Mouse (Mus musculus) cerebellum, adult 9-11 months (tissue): ENCODE results near the gene Gm21970.

Source experiments
- DNase-seq: peaks from one replicate; pipeline ENCODE4 v3.0.0; 2022

Gene Gm21970

GRCm38 (mm10) chr16:91391421-91391820, at the start of gene Gm21970:
Gene Gm21970, plus strand, starts transcription at chr16:91391721.
- no peak for DNase-seq

DNA sequence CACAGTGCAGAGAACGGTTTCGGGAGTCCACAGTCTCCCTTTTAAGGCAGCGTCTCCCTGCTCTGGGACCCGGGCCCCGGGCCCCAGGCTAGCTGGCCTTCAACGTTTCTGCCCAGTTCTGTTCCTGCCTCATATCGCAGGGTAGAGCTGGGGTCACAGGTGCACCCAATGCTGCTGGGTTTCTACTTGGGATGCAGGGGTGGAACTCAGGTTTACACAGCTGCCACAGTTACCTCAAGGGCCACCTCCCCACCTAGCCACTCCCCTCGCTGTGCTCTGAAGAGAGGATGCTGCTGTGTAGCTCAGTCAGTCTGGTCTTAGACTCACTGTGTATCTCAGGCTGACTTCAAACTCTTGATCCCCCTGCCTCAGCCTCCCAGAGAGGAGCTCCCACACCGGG, 45.0 kb upstream of the Gm21970 start:
- no peak for DNase-seq

DNA sequence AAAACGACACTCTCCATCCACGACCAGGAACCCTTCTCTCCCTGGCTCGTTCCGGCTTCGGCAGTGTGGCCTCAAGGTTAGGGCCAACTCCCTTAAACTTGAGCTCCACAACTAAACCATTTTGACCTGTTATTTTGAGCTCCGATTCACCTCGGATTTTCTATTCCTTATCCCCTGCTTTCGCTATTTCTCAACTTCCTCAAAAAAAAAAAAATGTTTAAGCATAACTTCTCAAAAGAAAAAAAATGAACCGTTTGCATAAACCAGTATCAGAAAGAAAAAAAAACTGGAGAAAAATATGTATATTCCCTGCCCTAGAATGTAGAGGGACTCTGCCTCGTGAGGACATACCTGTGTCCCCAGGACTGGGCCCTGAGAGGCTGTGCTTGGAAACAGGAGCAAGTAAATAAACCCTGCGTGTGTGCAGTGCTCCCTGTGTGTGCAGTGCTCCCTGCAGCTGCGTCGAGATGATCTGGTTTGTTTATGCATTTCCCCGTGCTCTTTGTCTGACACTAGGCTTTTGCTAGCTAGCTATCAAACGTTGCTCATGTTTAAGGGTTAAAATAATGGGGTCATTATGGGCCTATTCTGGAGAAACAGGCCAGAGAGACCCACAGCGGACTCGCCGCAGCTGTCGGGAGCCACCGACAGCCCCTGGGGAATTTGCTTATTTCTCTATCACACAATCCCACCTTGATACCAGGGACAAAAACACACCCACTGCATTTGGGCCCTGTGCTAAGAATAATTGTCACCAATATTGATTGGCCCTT, 43.8 kb upstream of the Gm21970 start:
- DNase-seq, result no peak

GRCm38 (mm10) chr16:91348264-91348565, 43.3 kb upstream of the Gm21970 start:
- no peak for DNase-seq

DNA sequence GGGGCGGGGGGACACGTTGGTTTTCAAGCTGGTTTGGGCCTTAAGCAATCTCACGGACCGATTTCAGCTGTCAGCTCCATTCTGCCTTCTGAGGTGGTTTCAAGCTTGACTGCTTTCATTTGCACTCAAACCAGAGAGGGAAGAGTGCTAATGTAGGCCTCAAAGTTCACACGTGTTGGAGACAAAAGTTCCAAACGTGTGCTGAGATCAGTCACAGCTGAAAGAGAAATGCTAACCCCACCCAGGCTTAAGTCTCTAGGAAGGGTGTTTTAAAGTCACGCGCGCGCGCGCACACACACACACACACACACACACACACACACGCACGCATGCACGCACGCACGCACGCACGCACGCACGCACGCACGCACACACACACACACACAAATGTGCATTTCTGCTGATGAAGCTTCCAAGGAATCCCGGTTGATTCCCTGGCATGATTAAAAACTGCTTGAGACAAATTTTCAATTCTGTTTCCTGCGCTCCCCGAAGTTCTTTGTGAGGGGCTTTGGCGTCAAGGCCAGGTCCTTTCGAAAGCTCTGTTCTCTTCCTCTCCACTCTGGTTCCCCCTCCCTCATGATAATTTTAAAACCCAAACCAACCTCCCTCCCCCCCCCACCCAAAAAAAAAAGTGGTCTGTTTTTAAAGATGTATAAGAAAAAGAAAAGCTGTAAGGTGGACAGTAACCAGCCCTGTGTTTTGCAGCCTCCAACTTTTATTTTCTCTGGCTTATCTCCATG, 42.8 kb upstream of the Gm21970 start:
- DNase-seq, result no peak

- peak; percentile 86 for DNase-seq
Observed at GRCm38 (mm10) chr16:91352084-91352562, 39.4 kb upstream of the Gm21970 start.

DNA sequence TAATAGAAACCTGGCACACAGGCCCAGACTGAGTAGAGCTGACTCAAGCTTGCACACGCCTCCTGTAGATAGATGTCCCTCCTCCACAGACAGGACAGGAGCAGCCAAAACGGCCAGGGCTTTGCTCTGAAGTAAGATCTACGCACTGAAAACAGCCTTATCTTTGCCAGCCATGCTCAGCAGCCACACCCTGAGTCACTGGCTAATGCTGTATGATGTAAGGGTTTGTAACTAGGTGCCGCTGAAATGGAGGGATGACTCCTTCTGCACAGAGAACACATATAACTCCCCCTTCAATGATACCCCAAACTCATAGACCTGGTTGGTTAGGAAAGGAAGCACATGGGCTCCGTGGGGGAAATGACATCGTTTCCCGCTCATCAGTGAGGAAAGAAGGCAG, 38.8 kb upstream of the Gm21970 start:
- DNase-seq, result no peak

- DNase-seq, result no peak
Observed at GRCm38 (mm10) chr16:91353177-91353576, 38.3 kb upstream of the Gm21970 start.

GRCm38 (mm10) chr16:91353638-91354037, 37.9 kb upstream of the Gm21970 start:
- no peak for DNase-seq

DNA sequence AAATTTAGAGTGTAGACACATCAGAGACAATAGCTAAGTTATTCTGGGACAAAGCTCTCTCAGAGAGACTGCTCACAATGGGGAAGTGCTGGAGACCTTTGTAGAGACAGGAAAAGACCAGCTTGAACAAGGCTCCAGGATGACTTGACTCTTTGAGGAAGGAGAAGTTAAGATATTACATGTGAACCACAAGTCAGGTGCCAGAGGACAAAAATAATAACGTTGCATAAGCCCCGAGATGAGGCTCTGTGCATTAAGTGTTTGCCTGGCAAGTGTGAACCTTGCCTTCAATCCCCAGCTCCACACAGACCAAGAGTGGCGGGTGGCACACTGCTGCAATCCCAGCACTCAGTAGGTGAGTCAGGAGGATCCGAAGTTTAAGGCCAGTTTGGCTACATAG, 36.9 kb upstream of the Gm21970 start:
- DNase-seq, result no peak

DNA sequence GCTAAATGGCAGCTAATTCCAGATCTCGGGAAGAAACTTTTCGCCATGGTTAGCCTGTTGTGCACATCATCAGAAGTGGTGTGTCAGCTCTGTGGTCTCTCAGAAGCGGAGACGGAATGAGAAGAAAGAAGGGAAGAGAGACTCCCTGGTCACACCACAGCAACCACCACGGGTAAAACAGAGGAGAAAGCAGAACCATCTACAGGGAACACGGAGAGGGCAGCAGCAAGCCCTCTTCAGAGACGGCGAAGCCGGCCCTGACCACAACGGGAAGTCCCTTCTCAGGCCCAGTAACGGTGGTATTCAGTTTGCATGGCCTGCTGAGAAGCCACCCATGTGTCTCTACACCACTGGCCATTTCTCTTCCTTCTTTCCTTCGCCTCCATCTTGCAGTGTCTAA, 36.4 kb upstream of the Gm21970 start:
- DNase-seq, result no peak

DNA sequence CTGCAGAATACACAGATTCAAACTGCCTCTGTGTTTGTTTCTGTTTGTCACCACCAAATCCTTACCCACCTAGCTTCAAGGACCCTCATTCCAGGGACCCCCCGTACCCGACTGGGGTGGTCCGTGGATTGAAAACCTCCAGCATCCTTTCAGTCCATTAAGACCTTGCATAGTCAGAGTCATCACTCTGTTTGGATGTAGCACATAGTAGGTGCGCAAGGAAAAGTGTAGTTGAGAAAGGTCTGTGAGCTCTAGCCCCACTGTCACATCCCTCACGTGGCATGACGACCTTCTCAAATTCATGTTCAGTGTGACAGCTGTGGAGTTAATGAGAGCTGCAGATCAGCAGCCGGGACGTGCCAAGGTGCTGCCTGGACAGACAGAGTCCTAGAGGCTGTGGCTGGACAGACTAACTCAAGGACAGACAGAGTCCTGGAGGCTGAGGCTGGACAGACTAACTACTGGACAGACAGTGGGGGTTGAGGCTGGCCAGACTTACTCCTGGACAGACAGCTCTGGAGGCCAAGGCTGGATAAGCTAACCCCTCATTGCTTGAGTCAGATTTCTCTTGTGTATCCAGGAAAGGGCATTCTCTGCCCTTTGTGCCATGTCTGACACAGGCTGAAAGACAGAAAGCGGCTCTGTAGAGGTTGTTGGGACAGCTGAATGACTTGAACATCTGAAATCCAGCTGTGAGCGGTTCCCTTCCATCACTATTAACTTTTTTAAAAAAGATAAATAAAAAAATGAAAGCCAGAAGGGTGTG, 34.6 kb upstream of the Gm21970 start:
- no peak for DNase-seq

DNA sequence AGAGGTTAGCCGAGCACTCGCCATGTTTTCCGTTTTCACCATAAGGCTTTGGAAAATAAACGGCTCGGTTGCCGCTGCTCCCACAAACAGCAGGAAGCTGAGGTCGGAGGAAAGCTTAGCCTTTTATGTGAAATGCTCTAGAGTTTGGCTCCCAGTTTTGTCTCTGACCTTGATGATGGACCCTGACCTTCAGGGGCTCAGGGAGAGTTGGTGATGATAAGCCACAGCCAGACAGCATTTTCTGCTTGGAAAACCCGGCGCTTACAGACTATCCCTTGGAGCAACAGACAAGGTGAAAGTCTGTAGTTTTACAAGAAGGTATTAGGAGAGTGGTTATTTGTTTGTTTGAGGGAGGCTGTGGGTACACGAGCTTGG, 34.0 kb upstream of the Gm21970 start:
- DNase-seq, result no peak

- peak; percentile 36 for DNase-seq
Observed at GRCm38 (mm10) chr16:91358555-91358954, 33.0 kb upstream of the Gm21970 start.

GRCm38 (mm10) chr16:91359531-91359930, 32.0 kb upstream of the Gm21970 start:
- no peak for DNase-seq

- DNase-seq, result no peak
Observed at GRCm38 (mm10) chr16:91360162-91360561, 31.4 kb upstream of the Gm21970 start.

GRCm38 (mm10) chr16:91362006-91362405, 29.5 kb upstream of the Gm21970 start:
- no peak for DNase-seq

DNA sequence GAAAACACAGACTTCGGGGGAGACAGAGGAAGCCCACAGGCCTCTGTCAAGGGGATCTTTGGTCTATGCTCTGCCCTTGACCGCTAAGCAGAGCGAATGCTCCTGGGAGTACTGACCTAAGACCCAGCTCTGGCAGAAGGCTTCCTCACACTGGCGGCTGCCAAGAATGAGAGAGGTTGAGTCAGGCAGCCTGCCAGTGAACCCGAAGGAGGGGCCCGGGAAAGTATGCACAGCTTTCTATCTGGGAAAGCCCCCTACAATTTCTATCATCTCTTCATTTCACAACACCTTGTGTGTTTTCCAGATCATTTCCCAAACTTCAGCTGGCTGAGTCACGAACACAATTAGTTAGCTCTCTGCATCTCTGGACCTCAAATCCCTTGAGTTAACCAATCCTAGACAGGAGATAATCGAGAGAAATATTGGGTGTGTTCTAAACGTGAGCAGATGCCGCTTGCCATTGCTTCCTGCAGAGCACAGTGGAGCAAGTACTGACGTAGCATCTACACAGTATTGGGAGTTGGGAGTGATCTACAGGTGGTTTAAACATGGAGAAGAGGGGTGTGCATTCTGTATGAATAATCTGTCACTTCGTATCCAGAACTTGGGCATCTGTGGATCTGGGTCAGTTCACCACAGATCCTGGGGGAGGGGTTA, 28.8 kb upstream of the Gm21970 start:
- no peak for DNase-seq

GRCm38 (mm10) chr16:91363483-91363882, 28.0 kb upstream of the Gm21970 start:
- no peak for DNase-seq

DNA sequence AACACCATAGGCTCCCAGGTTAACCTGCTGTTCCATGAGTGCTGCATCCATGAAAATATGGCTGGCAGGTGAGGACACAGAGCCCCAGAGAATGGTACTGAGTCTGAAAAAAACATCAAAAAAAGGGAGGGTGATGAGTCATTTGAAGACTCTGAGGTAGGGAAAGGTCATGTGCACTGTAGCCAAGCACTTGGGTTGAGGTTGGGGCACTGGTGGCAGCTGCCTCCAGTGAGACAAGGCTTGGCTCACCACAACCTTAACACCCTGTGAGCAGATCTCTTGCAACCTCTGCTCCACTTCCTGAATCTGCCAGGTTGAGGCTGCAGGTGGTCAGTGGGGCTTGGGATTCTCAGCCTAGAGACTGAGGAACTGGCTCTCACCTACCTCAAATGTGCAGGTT, 25.0 kb upstream of the Gm21970 start:
- DNase-seq, result no peak

GRCm38 (mm10) chr16:91367066-91367465, 24.5 kb upstream of the Gm21970 start:
- DNase-seq, result no peak

- peak; percentile 80 for DNase-seq
Observed at GRCm38 (mm10) chr16:91372577-91373472, 18.7 kb upstream of the Gm21970 start, which contains the start of gene Ifnar2. Gene Ifnar2, plus strand, starts transcription at chr16:91372783.
